ENCODE assay signal across 7 mouse cellular contexts in the genomic region with DNA sequence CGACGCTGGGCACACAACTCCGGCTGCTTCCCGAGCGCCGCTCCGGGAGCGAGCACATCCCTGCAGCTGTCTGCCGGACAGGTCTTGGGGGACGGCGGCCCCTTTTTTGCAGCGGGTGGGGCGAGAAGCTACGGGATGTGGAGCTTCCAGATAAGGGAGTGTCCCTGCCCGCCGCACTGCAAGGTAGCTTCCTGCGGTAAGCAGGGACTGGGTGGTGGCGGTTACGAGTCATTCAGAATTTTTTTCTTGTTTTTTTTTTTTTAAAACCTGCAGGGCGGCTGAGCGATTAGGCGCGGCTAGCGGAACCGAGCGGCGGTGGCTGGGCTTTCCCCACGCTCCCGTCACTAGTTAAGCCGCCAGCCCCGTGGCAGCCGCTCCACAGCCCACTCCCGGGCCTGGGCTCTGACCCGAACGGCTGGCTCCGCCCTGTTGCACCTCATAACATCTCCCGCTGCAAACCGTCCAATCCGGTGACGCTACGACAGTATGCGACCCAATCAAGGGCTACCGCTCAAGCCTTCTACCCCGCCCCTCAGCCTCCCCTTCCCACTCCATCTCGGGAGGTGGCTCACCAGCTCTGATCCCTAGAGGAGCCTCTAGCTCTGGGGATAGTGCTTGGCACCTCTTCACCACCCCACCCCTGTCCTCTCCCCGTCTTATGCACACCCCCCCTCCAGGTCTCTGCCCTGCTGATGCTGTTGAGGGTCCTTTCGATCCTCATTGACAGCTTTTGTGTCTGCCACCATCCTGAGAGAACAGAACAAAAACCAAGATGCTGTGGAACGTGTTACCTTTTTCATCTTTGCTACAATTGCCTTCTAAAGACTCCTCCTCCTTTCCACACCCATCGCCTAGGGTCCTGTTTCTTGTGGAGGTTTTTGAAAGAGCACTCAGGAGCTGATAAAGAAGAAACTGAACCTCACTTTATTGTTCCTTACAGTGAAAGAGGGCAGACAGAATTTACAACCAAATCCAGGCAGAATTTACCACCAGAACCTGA. TPM values are rescaled to one million over a fixed set of nuclear protein-coding genes. Genes with fewer than 3 reads are reported as not detected.
A peak's percentile ranks its signal among the peaks of the same experiment; 100 is the strongest.
DNase-seq lines count a peak whose midpoint lies in the region; ATAC-seq lines count a peak whose summit lies in the region.

No protein-coding gene starts in this region.

- no peaks in the 10 kb centered on the region for H3K9me3 ChIP-seq in intestine, embryonic 15.5 days
- H3K9me3 ChIP-seq in midbrain, embryonic 10.5 days (replicated peaks) = no peaks in the 10 kb centered on the region

- peak; percentile 96 for DNase-seq in adrenal gland, adult 2 months
- DNase-seq in embryo, embryonic 11.5 days (ENCODE audit: low read depth, low spot score) = peak; percentile 92
- peak; percentile 87 to 94 for DNase-seq in gastrocnemius, postnatal 36 days
- DNase-seq in left cerebral cortex, postnatal 25 days (ENCODE audit: low spot score in 2 of 2) = peak; percentile 96 to 99
- peak; percentile 95 for DNase-seq in midbrain, embryonic 10.5 days (ENCODE audit: low spot score)
- peak; percentile 92 for DNase-seq in right cerebral cortex, postnatal 4 days

- peak; percentile 95 for ATAC-seq in intestine, embryonic 15.5 days

- WGBS in intestine, embryonic 15.5 days = under 1% methylated on average over 49 of the region's 49 CpGs
- WGBS in midbrain, embryonic 10.5 days = under 1% methylated on average over 49 of the region's 49 CpGs

- no peaks in the 10 kb centered on the region for H3K27me3 ChIP-seq in intestine, embryonic 15.5 days (replicated peaks)
- H3K27me3 ChIP-seq in midbrain, embryonic 10.5 days (ENCODE audit: low read depth, poor library complexity, severe bottlenecking) = no peaks in the 10 kb centered on the region

- H3K4me1 ChIP-seq in intestine, embryonic 15.5 days (replicated peaks) = peaks cover 4% of the 10 kb centered on the region; the same call in 1 of the 2 replicates
- H3K4me1 ChIP-seq in midbrain, embryonic 10.5 days = peaks cover 34% of the 10 kb centered on the region

- H3K4me2 ChIP-seq in intestine, embryonic 15.5 days (replicated peaks) = peak overlapping the region; percentile 74

- peak overlapping the region; percentile 99 for H3K27ac ChIP-seq in intestine, embryonic 15.5 days
- peak overlapping the region; percentile 100 for H3K27ac ChIP-seq in midbrain, embryonic 10.5 days (replicated peaks)

- peak overlapping the region; percentile 97 for H3K9ac ChIP-seq in intestine, embryonic 15.5 days

- H3K36me3 ChIP-seq in intestine, embryonic 15.5 days = no peaks in the 10 kb centered on the region
- H3K36me3 ChIP-seq in midbrain, embryonic 10.5 days = no peaks in the 10 kb centered on the region

- H3K4me3 ChIP-seq in intestine, embryonic 15.5 days (replicated peaks) = peak overlapping the region; percentile 96
- H3K4me3 ChIP-seq in midbrain, embryonic 10.5 days = peak overlapping the region; percentile 93

- intact Hi-C loops in gastrocnemius, postnatal 36 days (cut with DNase I) = loop anchor here (5.0 kb wide), 2 partner anchors 67 to 218 kb away; no protein-coding TSS in a partner anchor
- intact Hi-C loops in left cerebral cortex, postnatal 25 days (cut with DNase I) = loop anchor here (1.0 to 10.0 kb wide), 6 partner anchors 71 to 945 kb away; a partner anchor contains a TSS

RNA-seq across cellular contexts. Expression of a gene that starts 0.8 kb away (rescaled TPM):
- 10 to 100 TPM; 59.7 to 68.8 TPM for total RNA-seq in adrenal gland, adult 2 months (2021)
- polyA plus RNA-seq in adrenal gland, adult 2 months (2012; rRNA removed) = 9.5 and 12.9 TPM in 2 replicates
- total RNA-seq in gastrocnemius, postnatal 36 days (2021) = 10 to 100 TPM; 25.2 to 28.7 TPM
- polyA plus RNA-seq in intestine, embryonic 15.5 days (2015; fragmentation: Nextera tagmentation; extraction: Ambion mirVana) = 10.2 and 13.6 TPM in 2 replicates
- total RNA-seq in left cerebral cortex, postnatal 25 days (2021) = 100 to 1,000 TPM; 238 to 256 TPM
- 28.3 and 40.4 TPM in 2 replicates for polyA plus RNA-seq in midbrain, embryonic 10.5 days (2016; fragmentation: Nextera tagmentation; extraction: Ambion mirVana)

Comparison
In these comparisons a context has a peak if more than half of its experiments do, and no peak if none do; other contexts are left out.
1. Peak in every context shown above with its lines: DNase-seq, ATAC-seq, H3K4me3 ChIP-seq and H3K27ac ChIP-seq.